Mouse (Mus musculus) E14TG2a.4 (cell line): ENCODE measurements at regions not wholly inside any gene's neighbourhood (a gene's known extent, or its start where the extent isn't known, plus 50 kb on each side); places are given as distances from the start of the nearest gene placed in this dataset.

Experiments used
- H3K27me3 ChIP-seq: 2 replicates; pipeline ENCODE4 v1.6.1; 2014; ENCODE audit warnings: low read length, control low read depth; ENCODE audit not compliant: insufficient read depth
- H3K36me3 ChIP-seq: 2 replicates; pipeline ENCODE4 v1.6.1; 2014; ENCODE audit warnings: low read length, control low read depth; ENCODE audit not compliant: insufficient read depth
- H3K4me1 ChIP-seq: replicated peaks from 2 replicates; pipeline ENCODE4 v1.6.1; 2014; ENCODE audit warnings: low read depth, low read length, control low read depth
- H3K4me3 ChIP-seq: replicated peaks from 2 replicates; pipeline ENCODE4 v1.5.1; 2014; ENCODE audit warnings: mild to moderate bottlenecking, low read length
- H3K9me3 ChIP-seq: 2 replicates; pipeline ENCODE4 v1.6.1; 2014; ENCODE audit warnings: low read length, control low read depth
- CTCF ChIP-seq: conservative IDR thresholded peaks from 2 replicates; pipeline ENCODE4 v1.5.1; 2014; ENCODE audit warnings: low read length
- NANOG ChIP-seq: IDR thresholded peaks from 2 replicates; pipeline ENCODE4 v1.6.1; 2014; ENCODE audit warnings: borderline replicate concordance, low read length, mixed read lengths
- POU5F1 ChIP-seq: IDR thresholded peaks from 2 replicates; pipeline ENCODE4 v1.6.1; 2014; ENCODE audit warnings: low read length, borderline replicate concordance

DNA sequence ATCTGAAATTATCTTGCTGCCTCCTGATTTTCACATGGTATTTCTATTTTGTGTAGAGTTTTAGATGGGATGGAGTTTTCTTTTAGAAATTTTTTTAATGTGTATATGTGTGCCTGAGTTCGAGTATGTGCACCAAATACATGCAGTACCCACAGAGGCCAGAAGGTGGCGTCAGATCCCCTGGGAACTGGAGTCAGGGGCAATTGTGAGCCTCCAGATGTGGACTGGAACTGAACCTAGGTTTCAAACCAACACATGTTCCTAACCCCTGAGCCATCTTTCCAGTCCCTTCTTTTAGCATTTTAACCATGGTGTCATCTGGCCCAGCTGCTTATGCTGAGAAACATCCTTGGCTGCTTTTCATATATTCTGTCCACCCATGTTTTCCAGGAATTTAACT, 274.9 kb downstream of the 3100002H09Rik start:
- TF ChIP-seq CTCF = peak; percentile 57
- TF ChIP-seq NANOG = no peak
- H3K4me1 ChIP-seq = peaks cover 21% of the 10 kb centered on the region

DNA sequence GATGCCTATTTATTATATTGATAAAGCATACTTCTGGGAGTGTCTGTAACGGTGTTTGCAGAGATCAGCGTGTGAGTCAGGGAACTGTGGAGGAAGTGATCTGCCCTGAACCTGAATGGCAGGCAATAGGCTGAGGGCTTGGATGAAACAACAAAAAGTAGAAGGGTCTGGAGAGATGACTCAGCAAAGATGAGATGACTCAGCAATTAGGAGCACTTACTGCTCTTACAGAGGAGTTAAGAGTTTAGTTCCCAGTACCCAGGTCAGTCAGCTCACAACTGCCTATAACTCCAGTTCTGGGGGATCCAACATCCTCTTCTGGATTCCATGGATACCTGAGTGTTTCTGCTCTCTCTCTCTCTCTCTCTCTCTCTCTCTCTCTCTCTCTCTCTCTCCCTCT, 277.6 kb downstream of the 3100002H09Rik start:
- TF ChIP-seq NANOG (no peak), POU5F1 (no peak), CTCF (no peak)
- no peaks in the 10 kb centered on the region for H3K27me3 ChIP-seq
- H3K9me3 ChIP-seq = no peaks in the 10 kb centered on the region
- H3K36me3 ChIP-seq = no peaks in the 10 kb centered on the region
- H3K4me3 ChIP-seq = no peak overlapping the region
- peaks cover 17% of the 10 kb centered on the region for H3K4me1 ChIP-seq

More for the DNA sequence above, 274.9 kb downstream of the 3100002H09Rik start:
- Histone ChIP-seq H3K36me3 (no peaks in the 10 kb centered on the region), H3K27me3 (no peaks in the 10 kb centered on the region), H3K9me3 (no peaks in the 10 kb centered on the region), H3K4me3 (no peak overlapping the region)

DNA sequence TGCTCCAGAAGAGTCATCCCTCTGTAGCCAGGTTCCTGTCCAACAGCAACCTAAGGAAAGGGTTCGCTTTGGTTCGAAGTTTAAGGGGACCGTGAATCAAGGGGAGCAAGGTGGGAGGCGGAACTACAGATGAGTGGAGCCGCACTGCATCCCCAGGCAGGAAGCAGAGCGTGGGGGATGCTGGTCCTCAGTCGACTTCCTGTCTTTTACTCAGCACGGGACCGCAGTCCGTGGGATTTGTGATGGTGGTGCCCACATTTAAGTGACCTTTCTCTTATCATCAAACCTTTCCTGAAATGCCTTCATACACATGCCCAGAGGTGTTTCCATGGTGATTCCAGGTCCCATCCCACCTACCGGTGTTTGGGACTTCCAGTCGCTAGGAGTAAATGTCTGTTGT, 278.2 kb downstream of the 3100002H09Rik start:
- Histone ChIP-seq H3K36me3 (no peaks in the 10 kb centered on the region), H3K9me3 (no peaks in the 10 kb centered on the region), H3K27me3 (no peaks in the 10 kb centered on the region), H3K4me1 (peaks cover 15% of the 10 kb centered on the region), H3K4me3 (peak overlapping the region; percentile 43; the same call in 1 of the 2 replicates)
- TF ChIP-seq POU5F1 (no peak; the same call in 1 of the 2 replicates), NANOG (no peak), CTCF (no peak)

DNA sequence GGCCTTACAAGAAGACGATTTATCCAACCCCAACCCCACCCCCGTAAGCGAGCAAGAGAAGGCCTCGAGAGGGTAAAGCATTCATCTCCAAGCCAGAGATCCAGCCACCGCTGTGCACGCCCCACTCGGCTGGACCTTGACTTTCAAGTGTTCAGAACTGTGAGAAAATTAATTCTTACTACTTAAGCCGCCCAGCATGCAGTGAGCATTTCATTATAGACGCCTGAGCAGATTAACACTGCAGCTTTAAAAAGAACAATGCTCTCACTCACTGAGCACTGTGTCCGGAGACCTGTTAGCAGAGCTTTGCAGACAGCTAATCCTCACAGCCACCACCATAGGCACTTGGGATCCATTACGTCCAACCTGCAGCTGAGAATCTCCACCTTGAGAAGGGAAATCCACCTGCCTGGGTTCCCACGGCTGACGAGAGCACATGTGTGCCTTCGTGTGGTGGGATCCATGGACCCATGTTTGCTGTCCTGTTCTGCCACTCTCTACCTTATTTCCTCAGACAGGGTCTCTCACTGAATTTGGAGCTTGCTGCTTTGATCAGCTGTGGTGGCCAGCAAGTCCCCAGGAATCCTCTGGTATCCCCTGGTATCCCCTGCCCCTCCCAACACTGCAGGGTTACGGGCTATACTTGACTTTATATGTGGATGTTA, 281.4 kb downstream of the 3100002H09Rik start:
- Histone ChIP-seq H3K4me1 (peaks cover 15% of the 10 kb centered on the region), H3K4me3 (no peak overlapping the region), H3K27me3 (no peaks in the 10 kb centered on the region), H3K36me3 (no peaks in the 10 kb centered on the region), H3K9me3 (no peaks in the 10 kb centered on the region)
- TF ChIP-seq POU5F1 (no peak), NANOG (no peak), CTCF (no peak)

DNA sequence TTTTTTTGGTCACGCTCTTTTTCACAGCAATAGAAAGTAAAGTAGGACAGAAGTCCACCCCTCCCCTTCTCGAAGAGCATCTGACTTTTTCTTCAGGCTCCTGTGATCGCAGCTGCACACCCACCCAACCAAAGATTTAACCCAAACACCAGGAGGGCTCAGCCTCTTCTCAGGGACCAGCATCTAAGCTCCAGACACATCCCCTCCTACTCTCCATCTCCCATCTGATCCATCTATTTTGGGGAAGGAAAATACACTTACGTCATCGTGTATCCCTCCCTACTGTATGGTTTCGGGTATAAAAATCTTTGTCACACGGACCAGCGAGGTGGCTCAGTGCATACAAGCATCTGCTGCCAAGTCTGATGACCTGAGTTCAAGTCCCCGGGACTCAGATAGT, 284.3 kb downstream of the 3100002H09Rik start:
- H3K27me3 ChIP-seq = no peaks in the 10 kb centered on the region
- H3K4me1 ChIP-seq = no peaks in the 10 kb centered on the region
- no peaks in the 10 kb centered on the region for H3K9me3 ChIP-seq
- TF ChIP-seq CTCF (no peak), NANOG (no peak), POU5F1 (no peak)
- no peak overlapping the region for H3K4me3 ChIP-seq
- no peaks in the 10 kb centered on the region for H3K36me3 ChIP-seq

DNA sequence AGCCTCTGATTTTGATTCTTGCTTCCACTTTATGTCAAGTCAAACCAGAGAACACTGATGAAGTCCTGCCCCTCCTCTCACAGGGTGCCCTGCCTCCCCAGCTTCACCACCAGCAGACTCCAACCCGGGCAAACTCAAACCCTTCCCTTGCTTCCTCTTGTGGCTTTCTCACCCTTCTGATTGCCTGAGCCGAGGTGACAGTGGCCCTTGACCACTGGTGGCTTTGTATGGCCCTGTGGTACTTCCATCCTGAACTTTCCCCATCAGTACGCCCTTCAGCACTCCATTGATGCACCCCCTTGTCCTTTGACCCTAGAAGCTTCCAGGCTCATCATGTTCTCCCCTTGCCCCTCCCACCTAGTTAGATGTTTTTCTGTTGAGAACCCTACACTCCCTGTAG, 287.0 kb downstream of the 3100002H09Rik start:
- no peaks in the 10 kb centered on the region for H3K36me3 ChIP-seq
- TF ChIP-seq CTCF (no peak), NANOG (no peak), POU5F1 (no peak)

DNA sequence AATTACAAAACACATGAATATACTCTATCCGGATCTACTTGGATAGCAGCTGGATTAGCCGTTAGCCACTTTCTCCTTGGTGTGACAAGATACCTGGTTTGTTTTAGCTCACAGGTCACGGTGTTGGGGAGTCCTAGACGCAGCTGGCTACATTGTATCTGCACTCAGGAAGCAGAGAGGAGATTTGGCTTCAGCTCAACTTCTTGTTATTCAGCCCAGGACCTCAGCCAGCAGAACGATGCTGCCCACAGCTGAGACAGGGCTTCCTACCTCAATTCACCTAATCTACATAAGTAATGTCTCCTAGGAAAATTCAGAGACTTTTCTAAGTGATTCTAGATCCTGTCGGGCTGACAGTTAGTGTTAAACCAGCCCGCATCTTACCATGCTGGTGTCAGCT, 289.4 kb downstream of the 3100002H09Rik start:
- H3K27me3 ChIP-seq = no peaks in the 10 kb centered on the region; the same call in 1 of the 2 replicates
- TF ChIP-seq POU5F1 = no peak
- no peak for TF ChIP-seq CTCF
- TF ChIP-seq NANOG = no peak
- H3K4me3 ChIP-seq = no peak overlapping the region
- no peaks in the 10 kb centered on the region for H3K4me1 ChIP-seq
- H3K9me3 ChIP-seq = no peaks in the 10 kb centered on the region
- H3K36me3 ChIP-seq = no peaks in the 10 kb centered on the region

More for the DNA sequence above, 287.0 kb downstream of the 3100002H09Rik start:
- no peaks in the 10 kb centered on the region for H3K9me3 ChIP-seq
- no peak overlapping the region for H3K4me3 ChIP-seq
- no peaks in the 10 kb centered on the region for H3K27me3 ChIP-seq
- no peaks in the 10 kb centered on the region for H3K4me1 ChIP-seq

DNA sequence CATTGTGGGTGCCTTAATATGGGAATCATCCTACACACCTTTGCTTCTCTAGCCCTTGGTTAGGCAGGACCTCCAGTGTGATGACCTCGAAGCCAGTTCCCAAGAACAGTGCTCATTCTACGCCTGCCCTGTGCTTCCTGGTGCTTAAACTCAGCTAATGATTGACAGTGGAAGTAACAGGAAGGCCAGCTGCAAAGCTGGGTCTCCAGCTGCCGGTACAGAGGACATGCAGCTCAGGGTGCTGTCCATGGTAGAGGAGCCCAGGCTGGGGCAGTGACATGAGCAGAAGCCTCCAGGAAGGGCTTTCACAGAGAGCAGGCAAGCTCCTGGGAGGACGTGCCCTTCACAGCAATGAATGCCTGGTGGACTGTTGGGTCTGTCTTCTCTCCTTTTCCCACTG, 293.6 kb downstream of the 3100002H09Rik start:
- no peak for TF ChIP-seq NANOG
- no peak for TF ChIP-seq CTCF
- no peak for TF ChIP-seq POU5F1
- no peaks in the 10 kb centered on the region for H3K4me1 ChIP-seq
- H3K27me3 ChIP-seq = no peaks in the 10 kb centered on the region; the same call in 1 of the 2 replicates
- H3K9me3 ChIP-seq = no peaks in the 10 kb centered on the region
- H3K36me3 ChIP-seq = no peaks in the 10 kb centered on the region
- H3K4me3 ChIP-seq = no peak overlapping the region

DNA sequence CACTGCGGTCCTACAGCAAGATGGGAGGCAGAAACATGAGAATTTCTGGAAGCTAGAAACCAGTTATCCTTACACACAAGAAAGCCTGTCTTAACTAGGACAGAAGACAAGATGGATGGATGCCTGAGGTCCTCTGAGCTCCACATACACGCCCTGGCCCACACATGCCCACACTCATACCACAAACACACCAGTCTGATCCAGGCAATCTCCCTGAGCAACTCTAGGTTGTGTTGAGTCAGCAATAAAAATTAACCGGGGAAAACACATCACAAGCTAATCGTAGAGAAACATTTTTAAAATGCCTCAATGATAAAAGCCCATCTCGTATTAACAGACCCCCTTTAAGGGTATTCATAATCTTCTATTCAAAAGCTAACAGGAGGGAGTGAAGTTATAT, 298.9 kb downstream of the 3100002H09Rik start:
- H3K27me3 ChIP-seq = peaks cover 13% of the 10 kb centered on the region; the same call in 1 of the 2 replicates
- no peaks in the 10 kb centered on the region for H3K4me1 ChIP-seq

More for the DNA sequence above, 298.9 kb downstream of the 3100002H09Rik start:
- Histone ChIP-seq H3K9me3 (peaks cover 9% of the 10 kb centered on the region), H3K36me3 (no peaks in the 10 kb centered on the region), H3K4me3 (no peak overlapping the region)
- no peak for TF ChIP-seq CTCF
- TF ChIP-seq NANOG = no peak
- TF ChIP-seq POU5F1 = no peak
